Mouse (Mus musculus) MEL (cell line): ENCODE measurements at regions not wholly inside any gene's neighbourhood (a gene's known extent, or its start where the extent isn't known, plus 50 kb on each side); places are given as distances from the start of the nearest gene placed in this dataset.

Source experiments
- DNase-seq: peaks from one replicate; pipeline ENCODE4 v3.0.0; 2011; ENCODE audit warnings: low read depth, low spot score
- H3K27ac ChIP-seq: 2 replicates; pipeline ENCODE4 v1.5.1; 2012; ENCODE audit warnings: low read depth, mild to moderate bottlenecking, control low read depth, low read length, moderate library complexity; ENCODE audit not compliant: control insufficient read depth
- H3K27me3 ChIP-seq, 2 experiments: fragments of 150-350 bp in 1 of 2; sonication (generic) in 1 of 2; 2 replicates each; pipeline ENCODE4 v1.6.1; 2012; ENCODE audit warnings: low read length in 2 of 2, mild to moderate bottlenecking in 2 of 2, improper control_type of control experiment in 1 of 2, moderate library complexity in 1 of 2; ENCODE audit not compliant: insufficient read depth in 2 of 2, control insufficient read depth in 1 of 2
- H3K36me3 ChIP-seq, 2 experiments: 2 replicates each; pipeline ENCODE4 v1.6.1; 2012 to 2014; ENCODE audit warnings: low read length in 2 of 2, improper control_type of control experiment in 1 of 2, inconsistent platforms in 1 of 2, mild to moderate bottlenecking in 1 of 2; ENCODE audit not compliant: insufficient read depth in 2 of 2, control insufficient read depth in 1 of 2
- H3K4me1 ChIP-seq, 2 experiments: fragments of 150-350 bp in 1 of 2; sonication (generic) in 1 of 2; 2 replicates each; pipeline ENCODE4 v1.6.1; 2012; ENCODE audit warnings: low read length in 2 of 2, improper control_type of control experiment in 1 of 2, mild to moderate bottlenecking in 1 of 2; ENCODE audit not compliant: insufficient read depth in 2 of 2, control insufficient read depth in 1 of 2
- H3K4me3 ChIP-seq, 2 experiments: fragments of 150-350 bp in 1 of 2; sonication (generic) in 1 of 2; 2 replicates each; pipeline ENCODE4 v1.5.1; 2012; ENCODE audit warnings: low read depth in 2 of 2, low read length in 2 of 2, mild to moderate bottlenecking in 2 of 2, moderate library complexity in 2 of 2, control low read depth in 1 of 2, improper control_type of control experiment in 1 of 2; ENCODE audit not compliant: control insufficient read depth in 1 of 2, insufficient read depth in 1 of 2
- H3K79me2 ChIP-seq: 2 replicates; pipeline ENCODE4 v1.6.1; 2012; ENCODE audit warnings: mild to moderate bottlenecking, low read length, moderate library complexity; ENCODE audit not compliant: control insufficient read depth, poor library complexity, insufficient read depth
- H3K9ac ChIP-seq: 2 replicates; pipeline ENCODE4 v1.6.1; 2012; ENCODE audit warnings: low read depth, mild to moderate bottlenecking, control low read depth, low read length, moderate library complexity; ENCODE audit not compliant: control insufficient read depth, poor library complexity, severe bottlenecking
- H3K9me3 ChIP-seq: fragments of 150-350 bp; sonication (generic); replicated peaks from 2 replicates; pipeline ENCODE4 v1.6.1; 2012; ENCODE audit warnings: mild to moderate bottlenecking, low read length, improper control_type of control experiment, moderate library complexity; ENCODE audit not compliant: insufficient read depth
- BHLHE40 ChIP-seq: IDR thresholded peaks from 2 replicates; pipeline ENCODE4 v1.6.1; 2012; ENCODE audit warnings: low read depth, mild to moderate bottlenecking, inconsistent platforms, low read length, improper control_type of control experiment, borderline replicate concordance
- CHD2 ChIP-seq: IDR thresholded peaks from 2 replicates; pipeline ENCODE4 v1.6.1; 2011; ENCODE audit warnings: low read length, improper control_type of control experiment
- CTCF ChIP-seq, 3 experiments: IDR thresholded peaks in 2 of 3; conservative IDR thresholded peaks in 1 of 3; 2 replicates each; pipeline ENCODE4 v1.5.1; 2011 to 2012; ENCODE audit warnings: low read length in 3 of 3, low read depth in 2 of 3, mild to moderate bottlenecking in 2 of 3, improper control_type of control experiment in 1 of 3, inconsistent platforms in 1 of 3, mixed read lengths in 1 of 3, moderate library complexity in 1 of 3; ENCODE audit not compliant: control insufficient read depth in 1 of 3, insufficient read depth in 1 of 3, poor library complexity in 1 of 3, severe bottlenecking in 1 of 3
- E2F4 ChIP-seq: IDR thresholded peaks from 2 replicates; pipeline ENCODE4 v1.6.1; 2011; ENCODE audit warnings: low read depth, low read length, improper control_type of control experiment, borderline replicate concordance
- EP300 ChIP-seq, 2 experiments: IDR thresholded peaks; 2 replicates each; pipeline ENCODE4 v1.6.1; 2011; ENCODE audit warnings: improper control_type of control experiment in 2 of 2, low read length in 2 of 2, low read depth in 1 of 2, mild to moderate bottlenecking in 1 of 2
- ETS1 ChIP-seq: IDR thresholded peaks from 2 replicates; pipeline ENCODE4 v1.6.1; 2012; ENCODE audit warnings: low read depth, mild to moderate bottlenecking, inconsistent platforms, low read length, improper control_type of control experiment, moderate library complexity
- GABPA ChIP-seq: IDR thresholded peaks from 2 replicates; pipeline ENCODE4 v1.6.1; 2012; ENCODE audit warnings: low read depth, mild to moderate bottlenecking, inconsistent platforms, low read length, improper control_type of control experiment, moderate library complexity
- GATA1 ChIP-seq: IDR thresholded peaks from 2 replicates; pipeline ENCODE4 v1.6.1; 2011; ENCODE audit warnings: low read depth, low read length, improper control_type of control experiment
- JUND ChIP-seq: IDR thresholded peaks from 2 replicates; pipeline ENCODE4 v1.6.1; 2011; ENCODE audit warnings: low read depth, mild to moderate bottlenecking, improper control_type of control experiment, low read length
- KAT2A ChIP-seq: conservative IDR thresholded peaks from 2 replicates; pipeline ENCODE4 v1.6.1; 2012; ENCODE audit warnings: low read depth, low read length, improper control_type of control experiment, inconsistent platforms
- MAFK ChIP-seq: IDR thresholded peaks from 2 replicates; pipeline ENCODE4 v1.6.1; 2011; ENCODE audit warnings: low read depth, mild to moderate bottlenecking, low read length, improper control_type of control experiment, borderline replicate concordance
- MAZ ChIP-seq: IDR thresholded peaks from 2 replicates; pipeline ENCODE4 v1.6.1; 2012; ENCODE audit warnings: low read depth, mild to moderate bottlenecking, inconsistent platforms, low read length, improper control_type of control experiment
- MXI1 ChIP-seq: IDR thresholded peaks from 2 replicates; pipeline ENCODE4 v1.6.1; 2011; ENCODE audit warnings: mild to moderate bottlenecking, low read depth, low read length, improper control_type of control experiment
- MYB ChIP-seq: IDR thresholded peaks from 2 replicates; pipeline ENCODE4 v1.6.1; 2011; ENCODE audit warnings: mild to moderate bottlenecking, low read depth, low read length, improper control_type of control experiment
- NELFE ChIP-seq: IDR thresholded peaks from 2 replicates; pipeline ENCODE4 v1.6.1; 2011; ENCODE audit warnings: low read depth, low read length, improper control_type of control experiment
- NRF1 ChIP-seq: IDR thresholded peaks from 2 replicates; pipeline ENCODE4 v1.6.1; 2014; ENCODE audit warnings: low read depth, mild to moderate bottlenecking, inconsistent platforms, low read length, improper control_type of control experiment, moderate library complexity; ENCODE audit not compliant: poor library complexity, insufficient read depth, severe bottlenecking
- POLR2A ChIP-seq, 2 experiments: IDR thresholded peaks; 2 replicates each; pipeline ENCODE4 v1.6.1; 2011 to 2012; ENCODE audit warnings: low read length in 2 of 2, mild to moderate bottlenecking in 2 of 2, control low read depth in 1 of 2, improper control_type of control experiment in 1 of 2, low read depth in 1 of 2, moderate library complexity in 1 of 2; ENCODE audit not compliant: control insufficient read depth in 1 of 2, insufficient read depth in 1 of 2, poor library complexity in 1 of 2
- POLR2AphosphoS5 ChIP-seq: IDR thresholded peaks from 2 replicates; pipeline ENCODE4 v1.6.1; 2012; ENCODE audit warnings: low read depth, borderline replicate concordance, mild to moderate bottlenecking, inconsistent platforms, low read length, moderate library complexity, mixed read lengths
- RAD21 ChIP-seq: IDR thresholded peaks from 2 replicates; pipeline ENCODE4 v1.6.1; 2011; ENCODE audit warnings: mild to moderate bottlenecking, low read depth, low read length, improper control_type of control experiment
- RCOR1 ChIP-seq: IDR thresholded peaks from 2 replicates; pipeline ENCODE4 v1.6.1; 2012; ENCODE audit warnings: low read depth, mild to moderate bottlenecking, inconsistent platforms, low read length, improper control_type of control experiment
- SMC3 ChIP-seq: IDR thresholded peaks from 2 replicates; pipeline ENCODE4 v1.6.1; 2011; ENCODE audit warnings: low read depth, low read length, improper control_type of control experiment
- TBP ChIP-seq: IDR thresholded peaks from 2 replicates; pipeline ENCODE4 v1.8.0; 2011; ENCODE audit warnings: low read depth, low read length, improper control_type of control experiment
- TCF12 ChIP-seq: IDR thresholded peaks from 2 replicates; pipeline ENCODE4 v1.6.1; 2014; ENCODE audit warnings: low read depth, mild to moderate bottlenecking, inconsistent platforms, low read length, improper control_type of control experiment, moderate library complexity
- UBTF ChIP-seq: IDR thresholded peaks from 2 replicates; pipeline ENCODE4 v1.6.1; 2012; ENCODE audit warnings: low read depth, mild to moderate bottlenecking, inconsistent platforms, low read length, improper control_type of control experiment, moderate library complexity, borderline replicate concordance; ENCODE audit not compliant: insufficient read depth
- USF1 ChIP-seq: IDR thresholded peaks from 2 replicates; pipeline ENCODE4 v1.6.1; 2014; ENCODE audit warnings: low read depth, mild to moderate bottlenecking, inconsistent platforms, low read length, improper control_type of control experiment, moderate library complexity
- ZC3H11A ChIP-seq: IDR thresholded peaks from 2 replicates; pipeline ENCODE4 v1.6.1; 2012; ENCODE audit warnings: low read depth, mild to moderate bottlenecking, inconsistent platforms, low read length, improper control_type of control experiment
- ZKSCAN1 ChIP-seq: IDR thresholded peaks from 2 replicates; pipeline ENCODE4 v1.6.1; 2012; ENCODE audit warnings: low read depth, mild to moderate bottlenecking, inconsistent platforms, low read length, improper control_type of control experiment, moderate library complexity

DNA sequence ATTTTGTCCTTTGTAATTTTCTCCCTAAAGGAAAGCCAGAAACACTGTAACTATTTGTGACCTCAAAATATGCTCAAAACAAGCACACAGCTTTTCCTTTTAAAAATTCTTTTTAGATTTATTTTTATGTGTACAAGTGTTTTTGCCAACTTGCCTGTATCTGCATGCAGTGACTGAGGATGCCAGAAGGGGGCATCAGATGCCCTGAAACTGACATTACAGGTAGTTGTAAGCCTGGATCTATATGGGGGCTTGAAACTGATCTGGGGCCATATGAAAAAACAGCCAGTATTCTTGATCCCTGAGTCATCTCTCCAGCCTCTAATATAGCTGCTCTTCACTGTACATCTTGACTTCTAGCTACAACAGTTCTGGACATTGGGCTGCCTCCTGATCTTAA, 71.4 kb upstream of the Rfc3 start:
- Histone ChIP-seq H3K79me2 (no peaks in the 10 kb centered on the region), H3K36me3 (no peaks in the 10 kb centered on the region), H3K4me3 (no peak overlapping the region), H3K27ac (no peak overlapping the region), H3K9me3 (no peaks in the 10 kb centered on the region), H3K27me3 (no peaks in the 10 kb centered on the region), H3K4me1 (no peaks in the 10 kb centered on the region), H3K9ac (no peak overlapping the region)
- TF ChIP-seq ETS1 = no peak
- no peak for TF ChIP-seq JUND
- no peak for TF ChIP-seq MAZ
- TF ChIP-seq TCF12 = no peak
- TF ChIP-seq ZKSCAN1 = no peak
- no peak for TF ChIP-seq RCOR1
- no peak for TF ChIP-seq MAFK
- TF ChIP-seq EP300 (IDR thresholded peaks at IDR 0.05; ENCODE audit: low read depth in 1 of 2, low read length in 2 of 2) = no peak
- no peak for TF ChIP-seq GABPA
- no peak for TF ChIP-seq UBTF
- no peak for TF ChIP-seq BHLHE40
- no peak for TF ChIP-seq GATA1
- TF ChIP-seq POLR2AphosphoS5 = no peak
- TF ChIP-seq MYB = no peak
- no peak for TF ChIP-seq CHD2
- TF ChIP-seq POLR2A (IDR thresholded peaks at IDR 0.05; ENCODE audit: control insufficient read depth in 1 of 2, insufficient read depth in 1 of 2, low read depth in 1 of 2, low read length in 2 of 2, poor library complexity in 1 of 2) = no peak
- TF ChIP-seq RAD21 = peak; percentile 55
- TF ChIP-seq E2F4 = no peak
- peak; percentile 43 for TF ChIP-seq ZC3H11A
- TF ChIP-seq NELFE = no peak
- no peak for TF ChIP-seq KAT2A
- TF ChIP-seq CTCF (IDR thresholded peaks at IDR 0.05 in 2 of 3, conservative IDR thresholded peaks at IDR 0.05 in 1 of 3; ENCODE audit: control insufficient read depth in 1 of 3, insufficient read depth in 1 of 3, low read depth in 2 of 3, low read length in 3 of 3, poor library complexity in 1 of 3, severe bottlenecking in 1 of 3) = peak; percentile 46 to 53 (median 49); a peak in 4 of 6 replicates
- no peak for TF ChIP-seq TBP
- TF ChIP-seq USF1 = no peak
- no peak for TF ChIP-seq NRF1
- peak; percentile 50 for TF ChIP-seq SMC3
- no peak for TF ChIP-seq MXI1
- peak; percentile 46 for DNase-seq
